Mouse (Mus musculus): ENCODE data around the gene Gm10563. TPM values are rescaled to one million over a fixed set of nuclear protein-coding genes. Genes with fewer than 3 reads are reported as not detected.

The Gm10563 gene
- polyA plus RNA-seq, 1 experiment = not detected

- Histone ChIP-seq H3K36me3 (ENCODE audit: control insufficient read depth, insufficient read depth, low read length) (peaks cover 35% of the 10 kb centered on the region), H3K27me3 (ENCODE audit: control insufficient read depth, insufficient read depth, low read length) (no peaks in the 10 kb centered on the region), H3K4me1 (ENCODE audit: control insufficient read depth, insufficient read depth, insufficient read length) (peaks cover 1% of the 10 kb centered on the region; the same call in 1 of the 2 replicates), H3K4me3 (ENCODE audit: extremely low read depth, insufficient read depth, insufficient read length) (no peak overlapping the region), H3K27ac (ENCODE audit: insufficient read depth, low read length) (no peak overlapping the region)
- no peak for DNase-seq (ENCODE audit: low read depth in 1 of 2, low spot score in 2 of 2)
- TF ChIP-seq POLR2A (IDR thresholded peaks at IDR 0.05; ENCODE audit: low read depth, low read length) (no peak), CTCF (IDR thresholded peaks at IDR 0.05; ENCODE audit: extremely low read depth, insufficient read depth, insufficient read length, insufficient replicate concordance) (no peak)
- 78% methylated on average over 6 of the region's 6 CpGs for WGBS
Observed at GRCm38 (mm10) chr4:155630267-155630666, 14.9 kb downstream of the Gm10563 start.

- Histone ChIP-seq H3K36me3 (ENCODE audit: control insufficient read depth, insufficient read depth, low read length) (peaks cover 8% of the 10 kb centered on the region), H3K27me3 (ENCODE audit: control insufficient read depth, insufficient read depth, low read length) (no peaks in the 10 kb centered on the region), H3K4me1 (ENCODE audit: control insufficient read depth, insufficient read depth, insufficient read length) (peaks cover 4% of the 10 kb centered on the region; the same call in 1 of the 2 replicates), H3K27ac (ENCODE audit: insufficient read depth, low read length) (peak within 1 kb of the TSS; percentile 94), H3K4me3 (ENCODE audit: extremely low read depth, insufficient read depth, insufficient read length) (peak within 1 kb of the TSS; percentile 82)
- WGBS = under 1% methylated on average over 84 of the region's 84 CpGs
- TF ChIP-seq POLR2A (IDR thresholded peaks at IDR 0.05; ENCODE audit: low read depth, low read length) (peak; percentile 90), CTCF (IDR thresholded peaks at IDR 0.05; ENCODE audit: extremely low read depth, insufficient read depth, insufficient read length, insufficient replicate concordance) (no peak)
- DNase-seq (ENCODE audit: low read depth in 1 of 2, low spot score in 2 of 2) = peak; percentile 94 to 99
Observed at GRCm38 (mm10) chr4:155624338-155625291, 20.6 kb downstream of the Gm10563 start, which contains the start of gene Cdk11b. TSS of gene Cdk11b (plus strand) at chr4:155624854.

GRCm38 (mm10) chr4:155618321-155618720 is 26.9 kb downstream of the Gm10563 start:
- Histone ChIP-seq H3K4me3 (ENCODE audit: extremely low read depth, insufficient read depth, insufficient read length) (no peak overlapping the region), H3K36me3 (ENCODE audit: control insufficient read depth, insufficient read depth, low read length) (peaks cover 22% of the 10 kb centered on the region), H3K27ac (ENCODE audit: insufficient read depth, low read length) (no peak overlapping the region), H3K27me3 (ENCODE audit: control insufficient read depth, insufficient read depth, low read length) (no peaks in the 10 kb centered on the region), H3K4me1 (ENCODE audit: control insufficient read depth, insufficient read depth, insufficient read length) (no peaks in the 10 kb centered on the region)
- no peak for TF ChIP-seq POLR2A (IDR thresholded peaks at IDR 0.05; ENCODE audit: low read depth, low read length)
- no peak for TF ChIP-seq CTCF (IDR thresholded peaks at IDR 0.05; ENCODE audit: extremely low read depth, insufficient read depth, insufficient read length, insufficient replicate concordance)
- no peak for DNase-seq (ENCODE audit: low read depth in 1 of 2, low spot score in 2 of 2)
- 80% methylated on average over 5 of the region's 5 CpGs for WGBS

- Histone ChIP-seq H3K27me3 (ENCODE audit: control insufficient read depth, insufficient read depth, low read length) (no peaks in the 10 kb centered on the region), H3K4me1 (ENCODE audit: control insufficient read depth, insufficient read depth, insufficient read length) (no peaks in the 10 kb centered on the region), H3K36me3 (ENCODE audit: control insufficient read depth, insufficient read depth, low read length) (peaks cover 15% of the 10 kb centered on the region), H3K4me3 (ENCODE audit: extremely low read depth, insufficient read depth, insufficient read length) (no peak overlapping the region), H3K27ac (ENCODE audit: insufficient read depth, low read length) (no peak overlapping the region)
- no peak for DNase-seq (ENCODE audit: low read depth in 1 of 2, low spot score in 2 of 2)
- 97% methylated on average over 3 of the region's 3 CpGs for WGBS
- TF ChIP-seq POLR2A (IDR thresholded peaks at IDR 0.05; ENCODE audit: low read depth, low read length) (no peak), CTCF (IDR thresholded peaks at IDR 0.05; ENCODE audit: extremely low read depth, insufficient read depth, insufficient read length, insufficient replicate concordance) (no peak)
Observed at GRCm38 (mm10) chr4:155613264-155613663, 31.9 kb downstream of the Gm10563 start.

- H3K4me3 ChIP-seq (ENCODE audit: extremely low read depth, insufficient read depth, insufficient read length) = no peak overlapping the region
- no peaks in the 10 kb centered on the region for H3K27me3 ChIP-seq (ENCODE audit: control insufficient read depth, insufficient read depth, low read length)
- no peaks in the 10 kb centered on the region for H3K4me1 ChIP-seq (ENCODE audit: control insufficient read depth, insufficient read depth, insufficient read length)
- peaks cover 10% of the 10 kb centered on the region; the same call in 1 of the 2 replicates for H3K36me3 ChIP-seq (ENCODE audit: control insufficient read depth, insufficient read depth, low read length)
- H3K27ac ChIP-seq (ENCODE audit: insufficient read depth, low read length) = no peak overlapping the region
- DNase-seq (ENCODE audit: low read depth in 1 of 2, low spot score in 2 of 2) = no peak
- 92% methylated on average over 3 of the region's 3 CpGs for WGBS
- TF ChIP-seq CTCF (IDR thresholded peaks at IDR 0.05; ENCODE audit: extremely low read depth, insufficient read depth, insufficient read length, insufficient replicate concordance) = no peak
- TF ChIP-seq POLR2A (IDR thresholded peaks at IDR 0.05; ENCODE audit: low read depth, low read length) = no peak
Observed at GRCm38 (mm10) chr4:155611860-155612259, 33.3 kb downstream of the Gm10563 start.

- WGBS = 87% methylated on average over 2 of the region's 2 CpGs
- H3K4me3 ChIP-seq (ENCODE audit: extremely low read depth, insufficient read depth, insufficient read length) = no peak overlapping the region
- peaks cover 4% of the 10 kb centered on the region; the same call in 1 of the 2 replicates for H3K36me3 ChIP-seq (ENCODE audit: control insufficient read depth, insufficient read depth, low read length)
- H3K27me3 ChIP-seq (ENCODE audit: control insufficient read depth, insufficient read depth, low read length) = no peaks in the 10 kb centered on the region
- no peak for TF ChIP-seq POLR2A (IDR thresholded peaks at IDR 0.05; ENCODE audit: low read depth, low read length)
- TF ChIP-seq CTCF (IDR thresholded peaks at IDR 0.05; ENCODE audit: extremely low read depth, insufficient read depth, insufficient read length, insufficient replicate concordance) = no peak
- H3K27ac ChIP-seq (ENCODE audit: insufficient read depth, low read length) = no peak overlapping the region
- H3K4me1 ChIP-seq (ENCODE audit: control insufficient read depth, insufficient read depth, insufficient read length) = no peaks in the 10 kb centered on the region
- no peak for DNase-seq (ENCODE audit: low read depth in 1 of 2, low spot score in 2 of 2)
Observed at GRCm38 (mm10) chr4:155606825-155607224, 38.4 kb downstream of the Gm10563 start.

All from spleen, adult 2 months (tissue).